Mouse (Mus musculus) C2C12 (cell line): ENCODE data around the gene Usf3. TPM values are rescaled to one million over a fixed set of nuclear protein-coding genes. Genes with fewer than 3 reads are reported as not detected.

Experiments used
- H3K27me3 ChIP-seq: one replicate; pipeline ENCODE4 v1.6.1; 2011; ENCODE audit not compliant: control insufficient read depth, insufficient read depth, insufficient read length
- H3K36me3 ChIP-seq: one replicate; pipeline ENCODE4 v1.6.1; 2011; ENCODE audit not compliant: control insufficient read depth, insufficient read depth
- H3K4me3 ChIP-seq: one replicate; pipeline ENCODE4 v1.5.1; 2011; ENCODE audit warnings: mild to moderate bottlenecking, control low read depth; ENCODE audit not compliant: poor library complexity, insufficient read depth, severe bottlenecking
- H3K79me2 ChIP-seq: one replicate; pipeline ENCODE4 v1.6.1; 2011; ENCODE audit not compliant: control insufficient read depth, insufficient read depth
- H3K79me3 ChIP-seq: one replicate; pipeline ENCODE4 v1.6.1; 2011; ENCODE audit warnings: low read depth, control low read depth
- H3ac ChIP-seq: one replicate; pipeline ENCODE3; 2011; ENCODE audit warnings: low read depth; ENCODE audit not compliant: control insufficient read depth, insufficient read length
- CEBPB ChIP-seq: IDR thresholded peaks from one replicate; pipeline ENCODE4 v1.6.1; 2011; ENCODE audit warnings: low read depth, mild to moderate bottlenecking, control low read depth, moderate library complexity
- CTCF ChIP-seq: IDR thresholded peaks from one replicate; pipeline ENCODE4 v1.5.1; 2011; ENCODE audit not compliant: control insufficient read depth, insufficient read depth, insufficient read length
- FOSL1 ChIP-seq: IDR thresholded peaks from one replicate; pipeline ENCODE4 v1.8.0; 2011; ENCODE audit warnings: mild to moderate bottlenecking, low read length; ENCODE audit not compliant: poor library complexity, insufficient read depth, severe bottlenecking
- MAX ChIP-seq: IDR thresholded peaks from one replicate; pipeline ENCODE4 v1.6.1; 2011; ENCODE audit warnings: mild to moderate bottlenecking, control low read depth
- MYOD1 ChIP-seq: IDR thresholded peaks from one replicate; pipeline ENCODE4 v1.6.1; 2011; ENCODE audit warnings: low read depth; ENCODE audit not compliant: control insufficient read depth, insufficient read length
- MYOG ChIP-seq: IDR thresholded peaks from one replicate; pipeline ENCODE4 v1.6.1; 2011; ENCODE audit not compliant: control insufficient read depth, insufficient read length; ENCODE audit errors: extremely low read depth
- USF1 ChIP-seq: IDR thresholded peaks from one replicate; pipeline ENCODE4 v1.6.1; 2011; ENCODE audit warnings: low read depth, mild to moderate bottlenecking, control low read depth, moderate library complexity
- polyA plus RNA-seq: library from polyadenylated mRNA; unstranded; fragments of >200 nt; fragmentation: generic; extraction: Trizol; gene quantifications from one replicate; pipeline ENCODE4 v1.2.1, GENCODE M21; 2012; ENCODE audit warnings: missing spikeins

Gene Usf3
- polyA plus RNA-seq, 1 experiment, result 2.2 TPM

DNA sequence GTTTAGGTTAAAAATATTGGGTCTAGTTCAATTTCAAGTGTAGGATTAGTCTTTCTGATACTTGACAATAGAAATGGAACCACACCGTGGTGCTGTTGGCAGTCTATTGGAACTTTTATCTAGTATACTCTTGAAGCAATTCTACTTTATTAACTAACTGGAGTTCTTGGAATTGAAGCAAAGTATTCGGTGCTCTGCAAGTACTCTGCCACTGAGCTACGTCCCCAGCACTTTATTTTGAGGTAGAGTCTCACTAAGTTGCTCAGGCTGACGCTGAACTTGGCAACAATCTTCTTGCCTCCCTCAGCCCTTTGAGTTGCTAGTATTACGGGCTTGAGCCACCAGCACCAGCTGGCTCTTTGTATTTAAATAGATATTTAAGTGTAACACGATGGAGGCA, 31.6 kb upstream of the Usf3 start:
- Histone ChIP-seq H3K4me3 (peak overlapping the region; percentile 92), H3ac (peak overlapping the region; percentile 53), H3K79me3 (peaks cover 77% of the 10 kb centered on the region), H3K79me2 (peaks cover 92% of the 10 kb centered on the region), H3K27me3 (no peaks in the 10 kb centered on the region), H3K36me3 (peaks cover 21% of the 10 kb centered on the region)
- TF ChIP-seq USF1 (no peak), MYOD1 (no peak), CTCF (no peak), MAX (no peak), FOSL1 (no peak), MYOG (no peak), CEBPB (no peak)

DNA sequence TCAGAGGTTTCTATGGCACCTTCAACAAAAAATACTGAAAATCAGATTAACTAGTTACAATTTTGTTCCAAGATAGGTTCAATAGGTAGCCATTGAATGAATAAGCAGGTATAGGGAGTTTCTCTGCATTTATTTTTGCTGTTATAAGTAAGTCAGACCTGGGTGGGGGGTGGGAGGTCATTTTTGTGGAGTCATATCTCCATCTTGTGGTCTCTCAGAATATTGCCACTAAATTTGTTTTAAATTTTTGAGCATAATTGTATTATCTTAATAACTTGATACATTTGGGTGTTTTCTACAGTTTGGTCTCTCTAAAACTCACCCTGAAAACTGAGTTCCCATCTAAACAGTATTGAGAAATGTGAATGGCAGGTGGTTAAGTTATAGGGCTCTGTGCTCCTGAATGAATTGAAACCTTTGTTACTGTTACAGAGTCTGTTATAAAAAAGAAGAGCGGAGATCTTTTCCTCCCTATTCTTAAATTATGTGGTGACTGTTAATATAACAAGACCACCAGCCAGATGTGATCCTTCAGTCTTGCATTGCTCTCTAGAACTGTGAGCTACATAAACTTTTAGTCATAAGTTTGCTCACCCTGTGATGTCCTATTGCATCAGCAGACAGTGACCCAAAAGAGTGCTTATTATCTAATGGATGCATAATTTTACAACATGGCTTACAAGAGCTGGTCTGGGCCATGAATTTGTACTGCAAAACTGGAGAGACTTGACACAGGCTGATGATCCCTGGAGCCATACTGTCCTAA, 23.9 kb upstream of the Usf3 start:
- H3K79me3 ChIP-seq, result peaks cover 90% of the 10 kb centered on the region

DNA sequence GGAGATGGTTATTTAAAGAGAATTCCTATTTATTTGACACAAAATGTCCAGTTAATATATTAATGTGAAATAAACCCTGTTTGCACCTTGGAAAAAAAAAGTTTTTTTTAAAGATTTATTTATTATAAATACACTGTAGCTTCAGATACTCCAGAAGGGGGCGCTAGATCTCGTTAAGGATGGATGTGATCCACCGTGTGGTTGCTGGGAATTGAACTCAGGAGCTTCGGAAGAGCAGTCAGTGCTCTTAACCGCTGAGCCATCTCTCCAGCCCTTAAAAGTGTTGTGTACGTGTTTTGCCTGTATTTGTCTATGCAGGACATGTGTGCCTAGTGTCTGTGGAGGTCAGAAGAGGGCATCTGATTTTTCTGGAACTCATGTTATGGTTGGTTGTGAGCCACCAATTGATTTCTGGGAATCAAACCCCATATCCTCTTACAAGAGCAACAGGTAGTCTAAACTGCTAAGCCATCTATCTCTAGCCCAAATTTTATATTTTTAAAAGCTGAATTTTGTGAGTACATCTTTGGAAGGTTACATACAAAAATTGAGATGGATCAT, 18.5 kb upstream of the Usf3 start:
- Histone ChIP-seq H3K79me3 (peaks cover 62% of the 10 kb centered on the region), H3K79me2 (peaks cover 74% of the 10 kb centered on the region), H3K4me3 (no peak overlapping the region), H3K36me3 (peaks cover 33% of the 10 kb centered on the region), H3K27me3 (no peaks in the 10 kb centered on the region), H3ac (no peak overlapping the region)
- TF ChIP-seq MYOD1 (no peak), USF1 (no peak), FOSL1 (no peak), MYOG (no peak), CTCF (no peak), CEBPB (no peak), MAX (no peak)

More for the DNA sequence above, 23.9 kb upstream of the Usf3 start:
- peaks cover 98% of the 10 kb centered on the region for H3K79me2 ChIP-seq
- H3K36me3 ChIP-seq, result peaks cover 17% of the 10 kb centered on the region
- TF ChIP-seq MAX (no peak), FOSL1 (no peak), USF1 (no peak), CEBPB (no peak), CTCF (no peak)
- H3K27me3 ChIP-seq, result no peaks in the 10 kb centered on the region
- H3ac ChIP-seq, result no peak overlapping the region
- H3K4me3 ChIP-seq, result no peak overlapping the region

DNA sequence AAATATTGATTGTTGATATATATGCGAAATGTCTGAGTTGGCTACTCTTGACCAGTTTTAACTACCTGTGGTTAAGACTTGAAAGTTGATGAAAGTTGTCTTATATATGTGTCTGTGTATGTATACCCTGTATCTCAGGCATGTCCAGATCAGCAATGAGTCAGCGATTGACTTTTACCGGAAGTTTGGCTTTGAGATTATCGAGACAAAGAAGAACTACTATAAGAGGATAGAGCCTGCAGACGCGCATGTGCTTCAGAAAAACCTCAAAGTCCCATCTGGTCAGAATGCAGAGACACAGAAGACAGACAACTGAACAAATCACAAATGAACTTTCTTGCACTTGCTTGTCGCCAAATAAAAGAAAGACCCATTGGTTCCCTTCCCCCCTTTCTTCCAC, 13.7 kb upstream of the Usf3 start:
- no peak overlapping the region for H3K4me3 ChIP-seq
- peaks cover 72% of the 10 kb centered on the region for H3K36me3 ChIP-seq
- peaks cover 29% of the 10 kb centered on the region for H3K79me2 ChIP-seq
- no peak for TF ChIP-seq FOSL1
- no peak for TF ChIP-seq MYOD1
- TF ChIP-seq CEBPB, result no peak
- TF ChIP-seq MYOG, result no peak
- TF ChIP-seq MAX, result no peak
- no peak for TF ChIP-seq CTCF
- no peak for TF ChIP-seq USF1
- no peaks in the 10 kb centered on the region for H3K27me3 ChIP-seq
- peaks cover 24% of the 10 kb centered on the region for H3K79me3 ChIP-seq
- no peak overlapping the region for H3ac ChIP-seq

DNA sequence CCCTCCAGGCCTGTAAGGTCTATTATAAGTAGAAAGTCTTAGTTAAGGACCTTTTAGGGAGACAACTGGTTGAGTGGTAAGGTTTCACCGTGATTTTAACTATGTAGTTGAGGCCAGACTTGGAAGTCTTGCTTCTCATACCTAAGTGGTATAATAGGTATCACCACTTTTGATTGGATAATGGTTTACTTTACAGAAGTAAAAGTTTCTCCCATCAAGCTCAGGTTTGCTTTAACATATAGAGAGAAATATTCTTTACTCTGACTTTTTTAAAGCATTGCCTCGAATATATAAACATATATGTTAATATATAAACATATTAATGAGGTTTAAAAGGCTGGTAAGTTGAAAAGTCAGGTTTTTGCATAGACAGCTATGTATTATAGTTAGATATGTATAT, 9.2 kb upstream of the Usf3 start:
- Histone ChIP-seq H3ac (no peak overlapping the region), H3K79me3 (peaks cover 2% of the 10 kb centered on the region), H3K36me3 (peaks cover 46% of the 10 kb centered on the region), H3K27me3 (no peaks in the 10 kb centered on the region), H3K4me3 (no peak overlapping the region), H3K79me2 (no peaks in the 10 kb centered on the region)
- TF ChIP-seq CEBPB, result no peak

DNA sequence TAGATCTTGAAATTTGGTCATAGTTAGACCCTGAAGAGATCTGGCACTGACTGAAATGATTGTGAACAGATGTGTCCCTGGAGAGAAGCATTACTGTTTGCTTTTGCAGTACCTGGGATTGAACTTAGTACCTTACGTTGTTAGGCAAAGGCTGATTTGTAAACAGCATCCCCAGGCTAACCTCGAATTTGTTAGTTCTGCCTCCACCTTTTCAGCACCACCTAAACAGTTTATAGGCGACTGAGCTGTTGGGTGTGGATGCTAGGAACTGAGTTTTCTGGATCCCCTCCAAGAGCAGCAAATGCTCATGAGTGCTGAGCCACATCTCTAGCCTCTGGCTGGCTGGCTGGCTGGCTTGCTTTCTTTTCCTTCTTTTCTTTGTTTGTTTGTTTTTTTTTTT, 7.9 kb upstream of the Usf3 start:
- peaks cover 33% of the 10 kb centered on the region for H3K36me3 ChIP-seq
- no peaks in the 10 kb centered on the region for H3K79me2 ChIP-seq
- no peak for TF ChIP-seq FOSL1
- no peak for TF ChIP-seq USF1
- no peak for TF ChIP-seq MYOD1
- TF ChIP-seq MAX, result no peak
- no peaks in the 10 kb centered on the region for H3K27me3 ChIP-seq
- H3K79me3 ChIP-seq, result no peaks in the 10 kb centered on the region
- no peak overlapping the region for H3ac ChIP-seq
- H3K4me3 ChIP-seq, result no peak overlapping the region
